Mouse (Mus musculus): ENCODE results near the gene Wasf2. TPM values are rescaled to one million over a fixed set of nuclear protein-coding genes. Genes with fewer than 3 reads are reported as not detected.

The Wasf2 gene
- total RNA-seq, 1 experiment from 2014 or later = 137 TPM

DNA sequence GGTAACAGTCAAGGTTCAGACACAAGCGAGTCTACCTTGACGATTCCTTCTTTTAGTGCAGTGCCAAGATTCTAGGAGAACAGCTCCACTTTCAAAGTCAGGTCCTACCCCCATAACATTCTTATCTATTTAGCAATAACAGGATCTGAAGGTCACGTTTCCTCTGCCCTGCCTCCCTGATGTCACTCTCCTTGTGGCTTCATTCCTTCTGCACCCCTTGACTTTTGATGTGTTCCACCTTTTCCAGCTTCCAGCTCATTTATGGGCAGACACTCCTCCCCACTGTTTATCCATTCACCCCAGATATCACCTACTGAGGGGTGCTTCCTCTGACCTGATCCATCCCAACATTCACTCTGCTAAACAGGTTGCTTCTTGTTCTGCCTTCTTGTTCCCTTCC, 3.2 kb upstream of the Wasf2 start:
- DNase-seq = no peak

DNA sequence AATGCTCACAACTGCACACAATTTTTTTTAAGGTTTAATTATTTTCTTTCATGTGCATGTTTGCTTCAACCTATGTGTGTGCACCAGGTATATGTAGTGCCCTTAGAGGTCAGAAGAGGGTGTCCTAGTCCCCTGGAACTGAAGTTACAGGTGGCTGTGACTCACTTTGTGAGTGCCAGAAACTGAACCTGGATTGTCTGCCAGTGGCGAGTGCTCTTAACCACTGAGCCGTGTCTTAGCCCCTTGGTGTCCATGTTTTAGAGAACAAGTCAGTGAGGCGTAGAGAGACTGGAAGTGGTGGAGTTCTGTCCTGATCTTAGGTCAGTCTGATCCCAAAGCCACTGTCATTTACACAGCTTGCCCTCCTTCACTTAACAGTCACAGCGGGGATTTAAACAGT, 2.4 kb upstream of the Wasf2 start:
- DNase-seq = no peak

DNA sequence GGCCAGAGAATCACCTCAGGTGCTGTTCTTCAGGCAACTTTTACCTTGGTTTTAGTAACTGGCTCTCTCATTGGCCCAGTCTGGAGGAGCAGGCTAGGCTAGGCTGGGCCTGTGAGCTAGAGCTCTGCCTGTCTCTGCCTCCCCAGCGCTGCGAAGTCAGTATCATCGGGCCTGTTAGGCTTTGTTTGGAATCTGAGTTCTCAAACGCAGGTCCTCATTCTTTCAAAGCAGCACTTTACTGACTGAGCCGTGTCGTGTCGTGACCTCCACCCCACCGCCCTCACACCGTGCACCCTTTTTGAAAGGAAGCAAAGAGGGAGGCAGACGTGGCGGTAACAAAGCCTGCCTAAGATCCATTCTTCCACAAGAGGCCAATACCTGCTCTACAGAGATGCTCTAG, 914 bp upstream of the Wasf2 start:
- peak; percentile 4 for DNase-seq

DNA sequence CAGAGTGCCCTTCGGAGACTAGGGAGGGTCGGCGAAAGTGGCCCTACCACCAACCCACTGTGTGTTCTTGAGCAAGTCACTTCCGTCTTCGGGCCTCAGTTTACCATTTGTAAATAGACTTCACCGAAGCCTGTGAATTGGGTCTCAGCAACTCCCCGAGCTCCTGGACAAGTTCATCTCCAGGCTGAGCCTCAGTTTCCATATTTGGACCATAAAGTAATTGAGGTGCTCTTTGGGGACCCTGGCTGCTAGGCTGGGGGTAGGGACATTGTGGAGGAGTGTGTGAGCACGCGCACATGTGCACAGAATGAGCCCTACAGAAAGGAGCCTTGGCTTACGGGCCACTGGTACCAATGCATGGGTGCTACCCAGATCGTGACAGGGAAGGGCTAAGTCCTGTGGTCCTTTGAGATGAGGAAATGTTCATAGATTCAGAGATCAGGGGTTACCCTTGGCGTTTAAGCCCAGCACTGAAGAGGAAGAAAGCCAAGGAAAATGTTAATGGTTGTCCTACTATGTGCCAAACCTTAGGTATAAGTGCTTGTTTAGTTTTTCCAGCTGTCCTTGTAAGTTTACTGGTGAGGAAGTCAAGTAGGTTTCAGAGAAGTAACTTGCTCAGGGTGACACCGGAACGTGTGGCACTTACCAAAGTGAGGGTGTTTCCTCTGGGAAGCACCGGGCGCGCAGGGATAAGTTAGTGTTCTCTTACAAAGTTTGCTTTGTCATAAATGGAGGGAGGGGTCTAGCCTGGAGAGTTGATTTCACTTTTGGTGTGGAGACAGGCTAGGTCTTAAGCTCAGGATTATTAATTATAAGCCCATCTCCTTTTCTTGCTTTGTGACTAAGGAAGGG, 811 bp downstream of the Wasf2 start:
- peak; percentile 16 for DNase-seq

DNA sequence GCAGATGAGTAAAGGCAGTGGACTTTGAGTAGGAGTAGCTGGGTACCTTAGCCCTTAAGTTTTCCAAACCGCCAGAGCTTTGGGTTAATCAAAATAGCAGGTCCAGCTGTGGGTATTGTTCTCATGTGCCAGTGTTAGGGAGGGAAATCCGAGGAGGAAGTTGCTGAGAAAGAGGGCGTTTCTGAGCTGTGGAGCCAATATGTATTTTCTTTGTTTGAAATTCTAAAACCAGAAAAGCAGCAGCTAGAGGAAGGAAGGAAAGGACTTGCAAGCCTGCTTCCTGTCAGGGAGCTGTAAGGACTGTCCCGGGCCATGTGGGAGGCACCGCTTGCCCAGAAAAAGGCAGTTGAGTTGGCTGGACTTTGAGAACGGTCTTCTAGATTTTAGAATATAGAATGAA, 1.7 kb downstream of the Wasf2 start:
- DNase-seq = peak; percentile 25

DNA sequence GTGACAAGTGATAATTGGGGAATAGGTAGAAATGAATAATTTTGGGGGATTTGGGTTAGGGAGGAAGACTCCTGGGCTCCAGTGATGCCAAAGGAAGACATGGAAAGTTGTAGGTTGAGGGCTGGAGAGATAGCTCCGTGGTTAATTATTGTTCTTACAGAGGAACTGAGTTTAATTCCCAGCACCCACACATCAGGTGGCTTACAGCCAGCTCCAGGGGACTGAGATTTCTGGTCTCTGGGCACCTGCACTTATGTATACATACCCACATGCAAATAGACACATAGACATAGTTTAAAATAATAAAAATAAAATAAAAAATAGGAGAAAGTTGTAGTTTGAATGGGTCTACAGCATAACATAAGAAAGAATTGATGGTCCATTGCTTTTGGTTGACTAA, 6.6 kb downstream of the Wasf2 start:
- DNase-seq = no peak

DNA sequence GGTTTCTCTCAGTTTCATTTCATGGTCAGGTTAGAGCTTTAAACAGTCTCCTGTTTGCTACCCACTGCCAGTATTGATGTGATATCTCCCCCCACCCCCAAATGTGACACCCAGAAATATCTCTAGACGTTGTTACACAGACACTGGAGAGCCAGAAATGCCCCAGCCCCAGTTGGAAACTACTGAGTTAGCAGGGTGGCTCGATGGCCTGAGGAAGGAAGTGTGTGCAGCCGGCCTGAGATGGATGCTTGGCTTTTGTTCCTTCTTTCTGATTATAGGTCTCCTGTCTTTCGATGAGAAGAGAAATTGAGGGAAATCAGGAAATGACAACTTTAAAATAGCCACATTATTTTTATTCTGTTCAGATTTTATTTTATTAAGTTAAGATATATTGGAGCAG, 8.7 kb downstream of the Wasf2 start:
- DNase-seq = no peak

DNA sequence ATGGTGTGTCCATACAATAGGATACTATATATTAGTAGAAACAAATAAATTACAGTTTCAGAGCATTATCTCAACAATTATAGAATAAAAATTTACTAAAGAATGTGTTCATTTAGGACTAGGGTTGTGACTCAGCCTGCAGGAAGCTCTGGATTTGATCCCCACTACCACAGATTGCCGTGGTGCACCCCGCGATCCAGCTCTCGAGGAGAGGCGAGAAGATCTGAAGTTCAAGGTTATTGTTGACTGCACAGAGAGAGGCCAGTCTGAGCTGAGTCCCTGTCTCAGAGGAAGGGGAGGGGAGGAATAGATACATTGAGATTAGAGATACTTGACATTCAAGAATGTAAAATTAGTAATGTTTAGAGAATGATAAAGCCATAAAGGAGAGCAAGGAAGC, 24.7 kb downstream of the Wasf2 start:
- no peak for DNase-seq

DNA sequence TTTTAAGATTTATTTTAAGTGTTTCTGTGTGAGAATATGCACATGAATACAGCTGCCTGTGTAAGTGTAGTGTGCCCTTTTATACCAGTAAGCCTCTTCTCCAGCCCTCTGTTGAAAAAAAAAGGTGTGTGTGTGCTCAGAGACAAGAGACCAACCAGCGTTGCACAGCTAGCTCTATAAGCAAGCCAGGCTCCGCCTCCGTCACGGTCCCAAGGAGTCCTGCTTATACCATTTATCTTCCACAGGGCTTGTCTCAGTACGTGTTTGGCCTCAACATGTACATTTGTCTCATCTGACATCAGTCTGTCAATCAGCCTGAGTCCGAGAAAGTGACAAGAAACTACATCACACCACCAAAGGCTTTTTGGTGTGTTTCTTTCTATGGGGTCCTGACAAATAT, 25.4 kb downstream of the Wasf2 start:
- DNase-seq = no peak

DNA sequence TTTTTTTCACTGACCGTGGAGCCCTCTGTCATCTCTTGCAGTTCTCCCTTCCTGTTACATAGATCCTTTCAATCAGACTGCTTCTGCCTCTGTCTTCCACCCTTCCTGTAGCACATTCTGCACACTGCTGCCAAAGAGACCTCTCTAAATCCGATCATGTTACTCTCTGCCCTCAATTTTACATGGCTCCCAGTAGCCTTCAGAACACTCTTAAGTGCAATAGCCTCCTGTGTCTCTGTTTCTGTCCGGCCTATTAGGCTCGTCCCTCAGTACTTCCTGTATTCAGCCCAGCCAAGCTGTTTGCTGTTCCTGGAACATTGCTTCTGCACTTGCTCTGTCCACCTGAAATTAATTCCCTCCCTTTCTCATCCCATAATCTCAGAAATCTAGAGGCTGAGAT, 26.1 kb downstream of the Wasf2 start:
- DNase-seq = no peak

DNA sequence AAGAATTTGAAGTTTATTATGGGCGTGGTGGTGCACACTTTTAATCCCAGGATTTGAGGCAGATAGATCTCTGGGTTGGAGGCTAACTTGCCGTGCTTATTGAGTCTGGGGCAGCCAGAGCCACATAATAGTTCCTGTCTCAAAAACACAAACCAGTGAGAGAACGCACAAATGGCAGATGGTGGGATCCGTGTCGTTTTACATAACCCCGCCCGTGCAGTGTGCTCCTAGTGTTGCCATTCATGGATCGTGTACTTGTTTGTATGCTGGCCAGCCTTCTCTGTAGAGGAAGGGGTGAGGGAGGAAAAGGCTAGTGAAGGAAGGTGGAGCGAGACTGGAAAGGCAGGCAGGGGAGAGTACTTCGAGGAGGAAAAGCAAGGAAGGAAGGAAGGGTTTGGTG, 26.5 kb downstream of the Wasf2 start:
- no peak for DNase-seq

DNA sequence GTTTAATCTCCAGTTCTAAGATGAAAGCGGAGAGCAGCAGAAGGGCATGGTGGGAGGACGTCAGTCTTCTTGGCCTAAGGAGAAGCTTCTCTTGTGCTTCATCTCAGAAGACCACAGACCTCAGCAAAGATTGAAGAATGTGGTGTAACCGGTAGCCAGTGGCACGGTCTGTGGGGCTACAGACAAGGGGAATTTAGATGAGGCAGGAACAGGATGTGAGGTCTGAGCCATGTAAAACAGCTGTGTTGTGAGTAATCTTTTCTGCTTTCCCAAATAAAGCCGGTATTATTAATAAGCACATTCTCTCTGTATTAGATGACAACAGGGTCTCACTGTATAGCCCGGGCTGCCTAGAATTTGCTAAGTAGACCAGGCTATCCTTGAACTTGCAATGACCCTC, 28.8 kb downstream of the Wasf2 start:
- no peak for DNase-seq

DNA sequence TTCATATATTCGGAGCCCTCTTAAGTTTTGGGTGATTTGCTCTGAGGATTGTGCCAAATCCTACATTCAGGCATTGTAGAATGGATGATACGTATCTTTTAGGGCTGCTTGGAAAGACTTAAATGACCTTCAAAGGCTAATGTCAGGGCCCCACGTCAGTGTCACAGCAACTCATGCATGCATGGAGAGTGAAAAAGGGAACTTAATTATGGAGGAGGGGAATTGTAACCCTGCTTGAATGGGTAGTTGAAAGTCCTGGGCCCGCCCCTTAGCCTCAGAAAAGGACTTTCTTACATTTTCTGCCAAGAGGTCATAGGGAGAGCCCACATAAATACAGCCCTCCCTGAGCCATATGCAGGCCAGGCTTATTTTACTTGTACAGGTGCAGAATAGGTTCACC, 29.3 kb downstream of the Wasf2 start:
- peak; percentile 29 for DNase-seq

DNA sequence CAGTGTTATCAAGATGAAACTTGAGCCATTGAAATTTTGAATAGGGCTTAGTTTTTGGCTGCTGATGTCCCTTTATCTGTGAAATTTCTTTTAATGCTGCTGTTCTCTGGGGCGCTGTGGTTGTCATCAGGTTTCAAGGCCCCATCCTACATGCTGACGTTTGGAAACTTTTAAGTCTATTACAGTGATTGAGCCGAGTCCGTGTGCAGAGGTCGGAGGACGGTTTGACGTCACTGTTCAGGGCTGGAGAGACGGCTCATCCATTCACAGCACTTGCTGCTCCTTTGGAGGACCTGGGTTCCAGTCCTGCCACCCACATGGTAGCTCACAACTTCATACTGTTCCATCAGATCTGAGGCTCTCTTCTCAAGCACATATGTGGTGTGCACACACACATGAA, 29.9 kb downstream of the Wasf2 start:
- DNase-seq = no peak

DNA sequence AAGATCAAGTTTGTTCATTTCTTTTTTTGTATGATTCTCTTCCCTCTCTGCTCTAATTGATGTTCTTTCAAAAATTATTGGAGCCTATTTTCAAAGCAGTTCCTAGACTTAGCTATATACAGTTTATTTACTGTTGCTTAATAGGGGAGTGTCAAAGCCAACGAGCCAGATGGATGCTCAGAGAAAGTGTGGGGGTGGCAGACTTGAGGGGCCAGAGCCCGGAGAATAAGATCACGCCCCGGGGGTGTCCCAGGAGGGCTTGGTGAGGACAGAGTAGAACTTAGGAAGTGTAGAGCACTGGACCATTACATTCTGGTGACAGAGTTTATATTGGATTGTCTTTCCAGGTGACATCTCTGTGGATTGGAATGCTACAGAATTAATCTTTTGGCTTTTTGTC, 30.5 kb downstream of the Wasf2 start:
- DNase-seq = no peak

DNA sequence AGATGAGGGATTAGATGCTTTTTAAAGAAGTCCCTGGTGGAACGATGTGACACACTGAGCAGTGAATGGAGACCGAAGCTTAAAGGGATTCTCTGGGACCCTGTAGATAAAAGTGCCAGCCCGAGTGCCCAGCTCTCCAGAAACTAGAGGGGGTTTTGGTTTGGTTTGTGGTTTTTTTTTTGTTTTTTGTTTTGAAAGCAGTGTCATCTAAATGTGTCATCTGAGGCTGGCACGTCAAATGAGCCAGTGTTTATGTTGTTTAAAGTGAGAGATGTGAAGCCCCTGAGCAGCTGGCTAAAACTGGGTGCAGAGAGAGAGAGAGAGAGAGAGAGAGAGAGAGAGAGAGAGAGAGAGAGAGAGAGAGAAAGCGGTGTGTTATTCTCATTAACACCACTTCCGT, 31.9 kb downstream of the Wasf2 start:
- DNase-seq = no peak

DNA sequence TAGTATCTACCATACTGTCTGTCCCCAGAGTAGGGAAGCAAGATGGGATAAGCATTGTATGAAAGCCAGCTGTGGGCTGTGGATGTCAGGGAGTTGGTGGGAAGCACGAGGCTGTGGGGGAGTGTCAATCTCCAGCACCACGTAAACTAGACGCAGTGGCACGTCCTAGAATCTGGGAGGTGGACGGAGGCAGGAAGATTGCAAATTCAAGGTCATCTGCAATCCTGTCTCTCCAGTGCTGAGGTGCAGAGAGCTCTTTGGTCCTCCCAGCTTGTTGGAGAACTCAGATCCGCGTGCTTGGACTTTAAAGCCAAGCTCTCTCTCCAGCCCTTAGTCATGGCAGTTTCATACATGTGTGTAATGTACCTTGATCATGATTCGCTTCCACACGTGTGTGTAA, 36.5 kb downstream of the Wasf2 start:
- DNase-seq = no peak

DNA sequence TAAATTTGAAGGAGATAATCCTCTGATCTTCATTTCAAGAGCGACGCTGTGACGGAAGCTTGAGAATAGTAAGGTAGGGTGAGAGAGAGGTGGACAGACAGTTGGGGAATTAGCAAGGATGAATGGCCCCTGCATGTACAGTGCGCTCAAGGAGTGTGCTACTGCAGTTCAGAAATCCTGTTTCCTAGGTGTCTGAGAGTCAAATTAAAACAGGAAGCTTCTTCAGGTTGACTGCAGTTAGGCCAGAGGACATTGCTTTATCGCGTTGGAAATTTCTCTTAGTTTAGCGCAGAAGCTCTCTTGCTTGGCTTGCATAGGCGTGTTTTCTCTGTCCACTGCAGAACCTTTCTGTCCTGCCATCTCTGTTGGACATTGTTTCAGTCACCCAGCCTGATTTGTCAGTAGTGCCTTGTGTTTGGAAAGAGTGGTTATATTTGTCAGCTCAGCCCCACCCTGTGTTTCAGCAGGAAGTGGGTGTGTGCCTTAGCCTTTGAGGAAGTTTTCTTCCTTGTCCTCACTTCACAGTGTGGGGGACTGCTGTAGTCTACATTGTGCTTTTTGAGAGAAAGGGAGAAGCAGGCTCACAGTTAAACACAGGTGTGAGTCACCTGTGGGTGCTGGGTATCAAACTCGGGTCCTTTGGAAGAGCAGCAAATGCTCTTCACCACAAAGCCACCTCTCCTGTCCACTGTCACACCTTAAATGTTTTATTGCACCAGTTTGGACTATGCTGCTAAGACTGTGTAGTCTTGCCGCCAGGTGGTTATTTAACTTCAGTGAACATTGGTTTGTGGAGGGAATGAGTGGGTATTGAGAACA, 39.1 kb downstream of the Wasf2 start:
- DNase-seq = no peak

DNA sequence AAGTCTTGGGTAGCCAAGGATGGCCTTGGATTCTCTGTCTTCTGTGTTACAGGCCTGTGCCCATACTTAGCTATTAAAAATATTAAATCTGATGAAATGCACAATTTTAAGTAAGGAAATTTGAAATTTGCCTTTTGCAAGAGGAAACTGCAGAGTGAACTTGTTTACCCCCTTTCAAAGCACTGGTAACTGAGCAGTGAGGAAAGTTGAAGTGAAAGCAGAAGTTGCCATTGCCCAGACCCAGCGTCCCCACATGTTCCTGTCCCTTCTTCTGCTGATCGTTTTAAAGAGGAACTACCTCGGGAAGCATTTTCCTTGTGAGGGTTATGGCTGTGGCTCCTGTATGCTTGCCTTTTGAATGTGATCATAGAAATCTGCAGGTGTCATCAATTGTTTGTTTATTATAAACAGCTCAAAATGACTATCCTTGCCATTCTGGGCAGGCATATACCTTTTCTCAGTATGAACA, 39.8 kb downstream of the Wasf2 start:
- DNase-seq = no peak

DNA sequence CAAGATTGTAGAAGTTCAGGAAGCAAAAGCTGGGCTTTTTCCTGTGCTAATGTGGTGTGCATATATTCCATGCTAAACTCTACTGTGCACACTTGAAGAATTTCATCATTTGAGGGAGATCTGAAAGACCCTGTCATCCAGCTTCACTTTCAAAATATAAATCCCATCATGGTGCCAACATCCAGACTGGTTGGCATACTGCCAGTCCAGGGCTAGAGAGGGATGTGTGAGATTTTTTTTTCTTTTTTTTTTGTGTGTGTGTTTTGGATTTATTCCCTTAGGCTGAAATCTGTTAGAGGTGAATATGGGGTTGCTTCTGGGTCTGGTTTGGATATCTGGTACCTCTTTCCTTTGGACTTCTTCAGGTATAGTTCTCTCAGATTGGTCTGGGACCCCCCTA, 40.3 kb downstream of the Wasf2 start:
- DNase-seq = no peak

DNA sequence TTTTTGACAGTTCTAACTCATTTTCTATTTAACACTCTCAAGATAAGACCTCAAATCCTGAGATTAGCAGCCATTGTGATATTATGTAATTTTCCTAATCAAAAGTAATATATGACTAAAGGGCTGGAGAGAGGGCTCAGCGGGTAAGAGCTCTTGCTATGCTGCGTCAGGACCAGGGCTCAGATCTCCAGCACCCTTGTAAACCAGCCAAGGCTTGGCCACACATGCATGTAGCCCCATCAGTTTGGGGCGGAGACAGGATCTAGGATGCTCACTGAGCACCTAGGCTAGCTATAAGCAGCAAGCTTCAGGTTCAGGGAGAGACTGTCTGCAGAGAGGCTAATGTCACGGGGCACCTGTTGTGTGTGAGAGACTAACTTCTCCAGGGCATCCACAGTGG, 42.1 kb downstream of the Wasf2 start:
- DNase-seq = no peak

DNA sequence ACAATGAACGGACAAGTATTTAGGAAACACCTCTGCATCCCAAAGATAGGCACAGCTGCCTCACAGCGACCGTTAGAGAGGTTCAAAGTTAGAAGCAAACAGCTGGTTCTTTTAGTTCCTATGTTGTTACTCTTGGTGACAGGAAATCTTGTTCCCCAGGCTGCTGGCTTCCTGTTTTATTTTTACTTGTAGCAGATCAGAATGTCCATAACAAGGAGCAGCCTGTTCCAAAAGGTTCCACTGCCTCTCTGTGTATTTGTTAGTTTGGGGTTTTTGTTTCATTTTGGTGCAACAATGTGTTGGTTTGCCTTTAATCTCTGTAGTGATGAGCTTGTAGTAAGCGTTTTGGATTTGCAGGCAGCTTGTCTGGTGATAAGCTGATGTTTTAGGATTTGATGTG, 44.1 kb downstream of the Wasf2 start:
- DNase-seq = no peak

DNA sequence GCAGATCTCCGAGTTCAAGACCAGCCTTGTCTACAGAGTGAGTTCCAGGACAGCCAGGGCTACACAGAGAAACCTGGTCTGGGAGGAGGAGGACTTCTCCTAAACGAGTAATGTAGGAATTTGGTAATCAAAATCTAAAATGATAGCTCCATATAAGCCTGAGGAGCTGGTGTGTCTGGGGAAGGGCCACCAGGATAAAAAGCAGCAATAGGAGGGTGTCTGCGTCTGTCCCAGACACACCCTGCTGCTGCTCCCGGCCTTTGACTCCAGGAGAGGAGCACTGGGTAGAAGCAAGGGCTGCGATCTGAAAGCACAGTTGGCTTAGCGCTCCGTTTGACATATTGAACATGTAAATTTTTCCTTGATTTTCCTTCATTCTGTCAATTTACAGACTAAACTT, 45.0 kb downstream of the Wasf2 start:
- DNase-seq = no peak

Measured in adrenal gland, postnatal 25 days (tissue).